Mouse (Mus musculus): ENCODE results near the gene Cspg5. TPM values are rescaled to one million over a fixed set of nuclear protein-coding genes. Genes with fewer than 3 reads are reported as not detected.

The Cspg5 gene
- polyA plus RNA-seq, 2 experiments: 6.4 to 10.0 TPM

- WGBS: 89% methylated on average over 10 of the region's 10 CpGs
- no peak overlapping the region for H3K9ac ChIP-seq (ENCODE audit: low read depth, low read length, severe bottlenecking)
- no peaks in the 10 kb centered on the region for H3K4me1 ChIP-seq (ENCODE audit: control insufficient read depth, insufficient read depth, low read length)
- H3K4me3 ChIP-seq (replicated peaks; ENCODE audit: low read length): no peak overlapping the region
- no peak for DNase-seq (ENCODE audit: low spot score)
- TF ChIP-seq POLR2A (IDR thresholded peaks at IDR 0.05; ENCODE audit: borderline replicate concordance, extremely low read depth, insufficient read depth, insufficient read length): no peak
- ATAC-seq (ENCODE audit: low FRiP score, low read depth): no peak
- H3K9me3 ChIP-seq (ENCODE audit: control insufficient read depth, low read length): no peaks in the 10 kb centered on the region
- no peaks in the 10 kb centered on the region for H3K27me3 ChIP-seq (ENCODE audit: control insufficient read depth, insufficient read depth, low read length)
- no peak overlapping the region for H3K27ac ChIP-seq (replicated peaks; ENCODE audit: low read depth, low read length)
- H3K4me2 ChIP-seq (replicated peaks; ENCODE audit: low read depth, low read length, severe bottlenecking): no peak overlapping the region
- H3K36me3 ChIP-seq (ENCODE audit: control insufficient read depth, insufficient read depth, low read length): peaks cover 75% of the 10 kb centered on the region
Observed at GRCm38 (mm10) chr9:110229566-110230248, 13.9 kb upstream of the Cspg5 start.

- ATAC-seq (ENCODE audit: low FRiP score, low read depth) (peak; percentile 39; the same call in 1 of the 2 replicates), DNase-seq (ENCODE audit: low spot score) (no peak)
- Histone ChIP-seq H3K9me3 (ENCODE audit: control insufficient read depth, low read length) (no peaks in the 10 kb centered on the region), H3K4me3 (replicated peaks; ENCODE audit: low read length) (no peak overlapping the region), H3K4me2 (replicated peaks; ENCODE audit: low read depth, low read length, severe bottlenecking) (no peak overlapping the region), H3K36me3 (ENCODE audit: control insufficient read depth, insufficient read depth, low read length) (peaks cover 77% of the 10 kb centered on the region), H3K9ac (ENCODE audit: low read depth, low read length, severe bottlenecking) (no peak overlapping the region), H3K27ac (replicated peaks; ENCODE audit: low read depth, low read length) (no peak overlapping the region), H3K27me3 (ENCODE audit: control insufficient read depth, insufficient read depth, low read length) (no peaks in the 10 kb centered on the region), H3K4me1 (ENCODE audit: control insufficient read depth, insufficient read depth, low read length) (no peaks in the 10 kb centered on the region)
- 67% methylated on average over 16 of the region's 16 CpGs for WGBS
- no peak for TF ChIP-seq POLR2A (IDR thresholded peaks at IDR 0.05; ENCODE audit: borderline replicate concordance, extremely low read depth, insufficient read depth, insufficient read length)
Observed at GRCm38 (mm10) chr9:110230395-110231071, 13.1 kb upstream of the Cspg5 start.

- Histone ChIP-seq H3K9me3 (ENCODE audit: control insufficient read depth, low read length) (no peaks in the 10 kb centered on the region), H3K27ac (replicated peaks; ENCODE audit: low read depth, low read length) (no peak overlapping the region), H3K4me1 (ENCODE audit: control insufficient read depth, insufficient read depth, low read length) (no peaks in the 10 kb centered on the region), H3K27me3 (ENCODE audit: control insufficient read depth, insufficient read depth, low read length) (no peaks in the 10 kb centered on the region), H3K4me2 (replicated peaks; ENCODE audit: low read depth, low read length, severe bottlenecking) (no peak overlapping the region), H3K36me3 (ENCODE audit: control insufficient read depth, insufficient read depth, low read length) (peaks cover 89% of the 10 kb centered on the region), H3K4me3 (replicated peaks; ENCODE audit: low read length) (no peak overlapping the region), H3K9ac (ENCODE audit: low read depth, low read length, severe bottlenecking) (no peak overlapping the region)
- ATAC-seq (ENCODE audit: low FRiP score, low read depth): no peak
- no peak for DNase-seq (ENCODE audit: low spot score)
- TF ChIP-seq POLR2A (IDR thresholded peaks at IDR 0.05; ENCODE audit: borderline replicate concordance, extremely low read depth, insufficient read depth, insufficient read length): no peak
- 97% methylated on average over 6 of the region's 6 CpGs for WGBS
Observed at GRCm38 (mm10) chr9:110234962-110235361, 8.6 kb upstream of the Cspg5 start.

- Histone ChIP-seq H3K4me1 (ENCODE audit: control insufficient read depth, insufficient read depth, low read length) (peaks cover 6% of the 10 kb centered on the region), H3K9me3 (ENCODE audit: control insufficient read depth, low read length) (no peaks in the 10 kb centered on the region), H3K27me3 (ENCODE audit: control insufficient read depth, insufficient read depth, low read length) (peaks cover 11% of the 10 kb centered on the region; the same call in 1 of the 2 replicates), H3K9ac (ENCODE audit: low read depth, low read length, severe bottlenecking) (0 out of 2 replicates have a peak overlapping the region, but pooled peaks have one; percentile 56), H3K36me3 (ENCODE audit: control insufficient read depth, insufficient read depth, low read length) (peaks cover 15% of the 10 kb centered on the region), H3K4me2 (replicated peaks; ENCODE audit: low read depth, low read length, severe bottlenecking) (peak overlapping the region; percentile 100), H3K27ac (replicated peaks; ENCODE audit: low read depth, low read length) (no peak overlapping the region), H3K4me3 (replicated peaks; ENCODE audit: low read length) (peak overlapping the region; percentile 61)
- ATAC-seq (ENCODE audit: low FRiP score, low read depth) (no peak), DNase-seq (ENCODE audit: low spot score) (no peak)
- TF ChIP-seq POLR2A (IDR thresholded peaks at IDR 0.05; ENCODE audit: borderline replicate concordance, extremely low read depth, insufficient read depth, insufficient read length): no peak
- WGBS: 20% methylated on average over 7 of the region's 7 CpGs
Observed at GRCm38 (mm10) chr9:110244567-110244888, 945 bp downstream of the Cspg5 start.

- Histone ChIP-seq H3K4me2 (replicated peaks; ENCODE audit: low read depth, low read length, severe bottlenecking) (peak overlapping the region; percentile 100), H3K36me3 (ENCODE audit: control insufficient read depth, insufficient read depth, low read length) (peaks cover 12% of the 10 kb centered on the region), H3K27me3 (ENCODE audit: control insufficient read depth, insufficient read depth, low read length) (peaks cover 11% of the 10 kb centered on the region; the same call in 1 of the 2 replicates), H3K27ac (replicated peaks; ENCODE audit: low read depth, low read length) (no peak overlapping the region), H3K9me3 (ENCODE audit: control insufficient read depth, low read length) (no peaks in the 10 kb centered on the region), H3K9ac (ENCODE audit: low read depth, low read length, severe bottlenecking) (peak overlapping the region; percentile 56), H3K4me1 (ENCODE audit: control insufficient read depth, insufficient read depth, low read length) (peaks cover 10% of the 10 kb centered on the region), H3K4me3 (replicated peaks; ENCODE audit: low read length) (peak overlapping the region; percentile 61)
- no peak for DNase-seq (ENCODE audit: low spot score)
- peak; percentile 23; the same call in 1 of the 2 replicates for ATAC-seq (ENCODE audit: low FRiP score, low read depth)
- TF ChIP-seq POLR2A (IDR thresholded peaks at IDR 0.05; ENCODE audit: borderline replicate concordance, extremely low read depth, insufficient read depth, insufficient read length): no peak
- 3% methylated on average over 46 of the region's 93 CpGs for WGBS
Observed at GRCm38 (mm10) chr9:110244889-110245589, 1.5 kb downstream of the Cspg5 start.
